Mouse (Mus musculus): ENCODE results near the gene S100a16.

The S100a16 gene

GRCm38 (mm10) chr3:90537141-90537904, at the start of gene S100a16:
TSS of gene S100a16 (plus strand) at chr3:90537254.
- in situ Hi-C loops (cut with MboI, MseI): no loop called here

GRCm38 (mm10) chr3:90488576-90488975, 48.5 kb upstream of the S100a16 start:
- in situ Hi-C loops (cut with MboI, MseI): no loop called here

- in situ Hi-C loops (cut with MboI, MseI): loop anchor here (5.0 kb wide), 1 partner anchor 478 kb away; no protein-coding TSS in a partner anchor
These were observed 46.3 kb upstream of the S100a16 start, which contains the start of gene Snapin for GRCm38 (mm10) chr3:90490696-90491256. TSS of gene Snapin (minus strand) at chr3:90491033.

GRCm38 (mm10) chr3:90491350-90491749, 45.7 kb upstream of the S100a16 start:
- in situ Hi-C loops (cut with MboI, MseI): loop anchor here (5.0 kb wide), 1 partner anchor 479 kb away; no protein-coding TSS in a partner anchor

GRCm38 (mm10) chr3:90493831-90494540, 43.1 kb upstream of the S100a16 start:
- in situ Hi-C loops (cut with MboI, MseI): loop anchor here (5.0 kb wide), 1 partner anchor 482 kb away; no protein-coding TSS in a partner anchor

GRCm38 (mm10) chr3:90495850-90496525, 41.1 kb upstream of the S100a16 start:
- in situ Hi-C loops (cut with MboI, MseI): no loop called here

- in situ Hi-C loops (cut with MboI, MseI): no loop called here
These were observed 39.5 kb upstream of the S100a16 start for GRCm38 (mm10) chr3:90497597-90497996.

GRCm38 (mm10) chr3:90503444-90503843, 33.6 kb upstream of the S100a16 start:
- in situ Hi-C loops (cut with MboI, MseI): no loop called here

- in situ Hi-C loops (cut with MboI, MseI): no loop called here
These were observed 31.8 kb upstream of the S100a16 start for GRCm38 (mm10) chr3:90505216-90505615.

- in situ Hi-C loops (cut with MboI, MseI): no loop called here
These were observed 30.7 kb upstream of the S100a16 start for GRCm38 (mm10) chr3:90506362-90506761.

- in situ Hi-C loops (cut with MboI, MseI): no loop called here
These were observed 28.6 kb upstream of the S100a16 start for GRCm38 (mm10) chr3:90508287-90508949.

- in situ Hi-C loops (cut with MboI, MseI): no loop called here
These were observed 27.9 kb upstream of the S100a16 start, which contains the start of gene Chtop for GRCm38 (mm10) chr3:90508950-90509746. TSS of gene Chtop (minus strand) at chr3:90509498.

GRCm38 (mm10) chr3:90509747-90510123, 27.3 kb upstream of the S100a16 start:
- in situ Hi-C loops (cut with MboI, MseI): no loop called here

GRCm38 (mm10) chr3:90512276-90512675, 24.8 kb upstream of the S100a16 start:
- in situ Hi-C loops (cut with MboI, MseI): no loop called here

GRCm38 (mm10) chr3:90512948-90513642, 24.0 kb upstream of the S100a16 start:
- in situ Hi-C loops (cut with MboI, MseI): no loop called here

- in situ Hi-C loops (cut with MboI, MseI): no loop called here
These were observed 23.1 kb upstream of the S100a16 start, which contains the start of the genes S100a1 and S100a13 for GRCm38 (mm10) chr3:90513796-90514590. TSS of gene S100a1 (minus strand) at chr3:90514392. TSS of gene S100a13 (plus strand) at chr3:90514435.

- in situ Hi-C loops (cut with MboI, MseI): loop anchor here (5.0 kb wide), 1 partner anchor 68 kb away; no protein-coding TSS in a partner anchor
These were observed 22.4 kb upstream of the S100a16 start for GRCm38 (mm10) chr3:90514691-90515090.

GRCm38 (mm10) chr3:90515242-90515641, 21.8 kb upstream of the S100a16 start:
- in situ Hi-C loops (cut with MboI, MseI): loop anchor here (5.0 kb wide), 1 partner anchor 67 kb away; no protein-coding TSS in a partner anchor

Data from T-helper 1 cell (primary cell).